Mouse (Mus musculus): ENCODE data around the gene Zc3h12c. TPM values are rescaled to one million over a fixed set of nuclear protein-coding genes. Genes with fewer than 3 reads are reported as not detected.

Gene Zc3h12c
- total and polyA plus RNA-seq, 2 experiments from 2014 or later = 3.5 to 10.8 TPM

- Histone ChIP-seq H3K27ac (no peak overlapping the region), H3K4me3 (ENCODE audit: low read length) (no peak overlapping the region), H3K27me3 (ENCODE audit: insufficient read depth, low read length) (no peaks in the 10 kb centered on the region), H3K4me1 (ENCODE audit: insufficient read depth, low read length) (0 out of 2 replicates have a peak, but pooled peaks cover 5% of the 10 kb centered on the region), H3K4me2 (ENCODE audit: low read depth, low read length) (no peak overlapping the region), H3K36me3 (ENCODE audit: insufficient read depth, low read length) (no peaks in the 10 kb centered on the region), H3K9ac (replicated peaks; ENCODE audit: low read length) (no peak overlapping the region), H3K9me3 (ENCODE audit: low read length) (no peaks in the 10 kb centered on the region)
- DNase-seq (ENCODE audit: low spot score) = no peak
- ATAC-seq = no peak
- no peak for TF ChIP-seq CTCF (IDR thresholded peaks at IDR 0.05; ENCODE audit: low read depth)
- WGBS = 87% methylated on average over 4 of the region's 4 CpGs
Observed at GRCm38 (mm10) chr9:52155417-52155816, 13.0 kb downstream of the Zc3h12c start.

GRCm38 (mm10) chr9:52154253-52154652 is 14.1 kb downstream of the Zc3h12c start:
- WGBS = 57% methylated on average over 7 of the region's 7 CpGs
- no peak for ATAC-seq
- no peak overlapping the region for H3K4me3 ChIP-seq (ENCODE audit: low read length)
- no peaks in the 10 kb centered on the region for H3K36me3 ChIP-seq (ENCODE audit: insufficient read depth, low read length)
- no peak for DNase-seq (ENCODE audit: low spot score)
- TF ChIP-seq CTCF (IDR thresholded peaks at IDR 0.05; ENCODE audit: low read depth) = no peak
- peaks cover 5% of the 10 kb centered on the region; the same call in 1 of the 2 replicates for H3K4me1 ChIP-seq (ENCODE audit: insufficient read depth, low read length)
- H3K27ac ChIP-seq = no peak overlapping the region
- no peak overlapping the region for H3K9ac ChIP-seq (replicated peaks; ENCODE audit: low read length)
- H3K9me3 ChIP-seq (ENCODE audit: low read length) = no peaks in the 10 kb centered on the region
- H3K4me2 ChIP-seq (ENCODE audit: low read depth, low read length) = no peak overlapping the region
- no peaks in the 10 kb centered on the region for H3K27me3 ChIP-seq (ENCODE audit: insufficient read depth, low read length)

GRCm38 (mm10) chr9:52152076-52152826 is 16.1 kb downstream of the Zc3h12c start:
- Histone ChIP-seq H3K27me3 (ENCODE audit: insufficient read depth, low read length) (no peaks in the 10 kb centered on the region), H3K27ac (no peak overlapping the region), H3K36me3 (ENCODE audit: insufficient read depth, low read length) (no peaks in the 10 kb centered on the region), H3K4me2 (ENCODE audit: low read depth, low read length) (no peak overlapping the region), H3K4me1 (ENCODE audit: insufficient read depth, low read length) (peaks cover 8% of the 10 kb centered on the region; the same call in 1 of the 2 replicates), H3K4me3 (ENCODE audit: low read length) (no peak overlapping the region), H3K9me3 (ENCODE audit: low read length) (no peaks in the 10 kb centered on the region), H3K9ac (replicated peaks; ENCODE audit: low read length) (no peak overlapping the region)
- no peak for TF ChIP-seq CTCF (IDR thresholded peaks at IDR 0.05; ENCODE audit: low read depth)
- DNase-seq (ENCODE audit: low spot score) = no peak
- WGBS = 54% methylated on average over 6 of the region's 6 CpGs
- no peak for ATAC-seq

GRCm38 (mm10) chr9:52149768-52150167 is 18.6 kb downstream of the Zc3h12c start:
- ATAC-seq = no peak
- Histone ChIP-seq H3K9ac (replicated peaks; ENCODE audit: low read length) (no peak overlapping the region), H3K4me1 (ENCODE audit: insufficient read depth, low read length) (peaks cover 12% of the 10 kb centered on the region; the same call in 1 of the 2 replicates)

GRCm38 (mm10) chr9:52149286-52149685 is 19.1 kb downstream of the Zc3h12c start:
- WGBS = 7% methylated on average over 4 of the region's 4 CpGs
- Histone ChIP-seq H3K27me3 (ENCODE audit: insufficient read depth, low read length) (no peaks in the 10 kb centered on the region), H3K9me3 (ENCODE audit: low read length) (no peaks in the 10 kb centered on the region), H3K9ac (replicated peaks; ENCODE audit: low read length) (no peak overlapping the region), H3K4me1 (ENCODE audit: insufficient read depth, low read length) (peaks cover 12% of the 10 kb centered on the region; the same call in 1 of the 2 replicates), H3K36me3 (ENCODE audit: insufficient read depth, low read length) (no peaks in the 10 kb centered on the region), H3K27ac (peak overlapping the region; percentile 9), H3K4me3 (ENCODE audit: low read length) (peak overlapping the region; percentile 0), H3K4me2 (ENCODE audit: low read depth, low read length) (peak overlapping the region; percentile 34)
- ATAC-seq (peak; percentile 69), DNase-seq (ENCODE audit: low spot score) (peak; percentile 46)
- no peak for TF ChIP-seq CTCF (IDR thresholded peaks at IDR 0.05; ENCODE audit: low read depth)

More at GRCm38 (mm10) chr9:52149768-52150167, 18.6 kb downstream of the Zc3h12c start:
- Histone ChIP-seq H3K27ac (no peak overlapping the region), H3K4me2 (ENCODE audit: low read depth, low read length) (peak overlapping the region; percentile 34; the same call in 1 of the 2 replicates), H3K36me3 (ENCODE audit: insufficient read depth, low read length) (no peaks in the 10 kb centered on the region), H3K27me3 (ENCODE audit: insufficient read depth, low read length) (no peaks in the 10 kb centered on the region), H3K4me3 (ENCODE audit: low read length) (no peak overlapping the region), H3K9me3 (ENCODE audit: low read length) (no peaks in the 10 kb centered on the region)
- DNase-seq (ENCODE audit: low spot score) = no peak
- WGBS = 51% methylated on average over 6 of the region's 6 CpGs
- no peak for TF ChIP-seq CTCF (IDR thresholded peaks at IDR 0.05; ENCODE audit: low read depth)

- Histone ChIP-seq H3K4me2 (ENCODE audit: low read depth, low read length) (peak overlapping the region; percentile 34), H3K27me3 (ENCODE audit: insufficient read depth, low read length) (no peaks in the 10 kb centered on the region), H3K4me1 (ENCODE audit: insufficient read depth, low read length) (peaks cover 12% of the 10 kb centered on the region; the same call in 1 of the 2 replicates), H3K27ac (peak overlapping the region; percentile 9), H3K9me3 (ENCODE audit: low read length) (no peaks in the 10 kb centered on the region), H3K9ac (replicated peaks; ENCODE audit: low read length) (no peak overlapping the region), H3K4me3 (ENCODE audit: low read length) (peak overlapping the region; percentile 0), H3K36me3 (ENCODE audit: insufficient read depth, low read length) (no peaks in the 10 kb centered on the region)
- TF ChIP-seq CTCF (IDR thresholded peaks at IDR 0.05; ENCODE audit: low read depth) = no peak
- no peak for ATAC-seq
- DNase-seq (ENCODE audit: low spot score) = no peak
- 25% methylated on average over 4 of the region's 4 CpGs for WGBS
Observed at GRCm38 (mm10) chr9:52148831-52149230, 19.5 kb downstream of the Zc3h12c start.

- Histone ChIP-seq H3K4me2 (ENCODE audit: low read depth, low read length) (peak overlapping the region; percentile 34), H3K27ac (no peak overlapping the region; the same call in 1 of the 2 replicates), H3K4me1 (ENCODE audit: insufficient read depth, low read length) (peaks cover 12% of the 10 kb centered on the region; the same call in 1 of the 2 replicates), H3K9ac (replicated peaks; ENCODE audit: low read length) (no peak overlapping the region), H3K9me3 (ENCODE audit: low read length) (no peaks in the 10 kb centered on the region), H3K4me3 (ENCODE audit: low read length) (peak overlapping the region; percentile 0), H3K36me3 (ENCODE audit: insufficient read depth, low read length) (no peaks in the 10 kb centered on the region), H3K27me3 (ENCODE audit: insufficient read depth, low read length) (no peaks in the 10 kb centered on the region)
- 16% methylated on average over 3 of the region's 3 CpGs for WGBS
- ATAC-seq (0 out of 2 replicates have a peak, but pooled peaks have one; percentile 38), DNase-seq (ENCODE audit: low spot score) (no peak)
- no peak for TF ChIP-seq CTCF (IDR thresholded peaks at IDR 0.05; ENCODE audit: low read depth)
Observed at GRCm38 (mm10) chr9:52148311-52148710, 20.1 kb downstream of the Zc3h12c start.
